Mouse (Mus musculus): ENCODE data around the gene Zfp949. TPM values are rescaled to one million over a fixed set of nuclear protein-coding genes. Genes with fewer than 3 reads are reported as not detected.

Zfp949 gene
- polyA plus RNA-seq, 1 experiment: 1.5 TPM

- Histone ChIP-seq H3K79me3 (ENCODE audit: low read depth) (no peaks in the 10 kb centered on the region), H3K27me3 (ENCODE audit: control insufficient read depth, insufficient read depth, insufficient read length) (no peaks in the 10 kb centered on the region), H3K36me3 (ENCODE audit: control insufficient read depth, insufficient read depth) (no peaks in the 10 kb centered on the region), H3K4me3 (ENCODE audit: insufficient read depth, poor library complexity, severe bottlenecking) (no peak overlapping the region), H3ac (ENCODE audit: control insufficient read depth, insufficient read length, low read depth) (no peak overlapping the region), H3K79me2 (ENCODE audit: control insufficient read depth, insufficient read depth) (no peaks in the 10 kb centered on the region)
- TF ChIP-seq MYOG (IDR thresholded peaks at IDR 0.05; ENCODE audit: control insufficient read depth, extremely low read depth, insufficient read length) (no peak), FOSL1 (IDR thresholded peaks at IDR 0.05; ENCODE audit: insufficient read depth, low read length, poor library complexity, severe bottlenecking) (no peak), USF1 (IDR thresholded peaks at IDR 0.05; ENCODE audit: low read depth) (no peak), CTCF (IDR thresholded peaks at IDR 0.05; ENCODE audit: control insufficient read depth, insufficient read depth, insufficient read length) (no peak), MYOD1 (IDR thresholded peaks at IDR 0.05; ENCODE audit: control insufficient read depth, insufficient read length, low read depth) (no peak), CEBPB (IDR thresholded peaks at IDR 0.05; ENCODE audit: low read depth) (no peak), MAX (IDR thresholded peaks at IDR 0.05) (no peak)
These were observed 2.3 kb upstream of the Zfp949 start for GRCm38 (mm10) chr9:88545534-88545933.

DNA sequence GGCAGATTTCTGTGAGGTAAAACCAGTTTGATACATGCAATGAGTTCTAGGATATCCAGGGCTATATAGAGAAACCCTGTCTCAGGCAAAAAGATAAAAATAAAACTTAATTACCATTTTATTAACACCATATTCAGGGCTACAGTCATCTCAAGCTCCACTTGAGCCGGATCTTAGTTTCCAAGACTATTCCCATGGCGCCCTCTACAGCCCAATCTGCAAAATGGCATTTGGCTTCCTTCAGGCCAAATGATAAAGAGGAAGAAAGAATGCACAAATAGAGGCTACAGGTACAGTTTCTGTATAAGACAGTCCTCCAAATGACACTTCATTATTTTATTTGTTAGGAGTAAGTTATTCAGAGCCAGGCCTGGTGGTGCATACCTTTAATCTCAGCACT is 1.7 kb upstream of the Zfp949 start:
- Histone ChIP-seq H3K36me3 (ENCODE audit: control insufficient read depth, insufficient read depth) (no peaks in the 10 kb centered on the region), H3K27me3 (ENCODE audit: control insufficient read depth, insufficient read depth, insufficient read length) (no peaks in the 10 kb centered on the region), H3ac (ENCODE audit: control insufficient read depth, insufficient read length, low read depth) (no peak overlapping the region), H3K79me3 (ENCODE audit: low read depth) (no peaks in the 10 kb centered on the region), H3K79me2 (ENCODE audit: control insufficient read depth, insufficient read depth) (no peaks in the 10 kb centered on the region), H3K4me3 (ENCODE audit: insufficient read depth, poor library complexity, severe bottlenecking) (no peak overlapping the region)
- TF ChIP-seq FOSL1 (IDR thresholded peaks at IDR 0.05; ENCODE audit: insufficient read depth, low read length, poor library complexity, severe bottlenecking): no peak
- TF ChIP-seq USF1 (IDR thresholded peaks at IDR 0.05; ENCODE audit: low read depth): no peak
- no peak for TF ChIP-seq MYOG (IDR thresholded peaks at IDR 0.05; ENCODE audit: control insufficient read depth, extremely low read depth, insufficient read length)
- TF ChIP-seq MAX (IDR thresholded peaks at IDR 0.05): no peak
- no peak for TF ChIP-seq CTCF (IDR thresholded peaks at IDR 0.05; ENCODE audit: control insufficient read depth, insufficient read depth, insufficient read length)
- TF ChIP-seq CEBPB (IDR thresholded peaks at IDR 0.05; ENCODE audit: low read depth): no peak
- no peak for TF ChIP-seq MYOD1 (IDR thresholded peaks at IDR 0.05; ENCODE audit: control insufficient read depth, insufficient read length, low read depth)

DNA sequence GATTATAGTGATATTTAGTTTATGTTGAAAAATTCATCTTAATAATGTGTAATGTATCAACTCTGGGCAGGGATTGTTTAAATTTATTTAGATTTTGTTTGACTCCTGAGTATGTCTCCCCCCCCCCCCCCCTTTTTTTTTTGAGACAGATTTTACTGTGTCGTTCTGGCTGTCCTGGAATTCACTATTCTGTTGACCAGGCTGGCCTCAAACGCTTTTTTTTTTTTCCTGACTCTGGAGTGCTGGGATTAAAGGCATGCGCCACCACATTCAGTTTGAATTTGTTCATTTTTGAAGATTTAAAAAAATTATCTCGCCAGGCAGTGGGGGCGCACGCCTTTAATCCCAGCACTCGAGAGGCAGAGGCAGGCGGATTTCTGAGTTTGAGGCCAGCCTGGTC is 1.2 kb upstream of the Zfp949 start:
- H3K4me3 ChIP-seq (ENCODE audit: insufficient read depth, poor library complexity, severe bottlenecking): no peak overlapping the region
- TF ChIP-seq MAX (IDR thresholded peaks at IDR 0.05): no peak
- no peak for TF ChIP-seq USF1 (IDR thresholded peaks at IDR 0.05; ENCODE audit: low read depth)
- no peak for TF ChIP-seq MYOG (IDR thresholded peaks at IDR 0.05; ENCODE audit: control insufficient read depth, extremely low read depth, insufficient read length)
- TF ChIP-seq CEBPB (IDR thresholded peaks at IDR 0.05; ENCODE audit: low read depth): no peak
- TF ChIP-seq FOSL1 (IDR thresholded peaks at IDR 0.05; ENCODE audit: insufficient read depth, low read length, poor library complexity, severe bottlenecking): no peak
- no peak for TF ChIP-seq MYOD1 (IDR thresholded peaks at IDR 0.05; ENCODE audit: control insufficient read depth, insufficient read length, low read depth)

GRCm38 (mm10) chr9:88547270-88547669 is 550 bp upstream of the Zfp949 start:
- Histone ChIP-seq H3K27me3 (ENCODE audit: control insufficient read depth, insufficient read depth, insufficient read length) (no peaks in the 10 kb centered on the region), H3K79me2 (ENCODE audit: control insufficient read depth, insufficient read depth) (no peaks in the 10 kb centered on the region), H3K4me3 (ENCODE audit: insufficient read depth, poor library complexity, severe bottlenecking) (peak overlapping the region; percentile 65), H3K79me3 (ENCODE audit: low read depth) (no peaks in the 10 kb centered on the region), H3K36me3 (ENCODE audit: control insufficient read depth, insufficient read depth) (no peaks in the 10 kb centered on the region), H3ac (ENCODE audit: control insufficient read depth, insufficient read length, low read depth) (no peak overlapping the region)
- TF ChIP-seq CTCF (IDR thresholded peaks at IDR 0.05; ENCODE audit: control insufficient read depth, insufficient read depth, insufficient read length): peak; percentile 1
- TF ChIP-seq CEBPB (IDR thresholded peaks at IDR 0.05; ENCODE audit: low read depth): no peak

More for the DNA sequence above, 1.2 kb upstream of the Zfp949 start:
- Histone ChIP-seq H3K27me3 (ENCODE audit: control insufficient read depth, insufficient read depth, insufficient read length) (no peaks in the 10 kb centered on the region), H3ac (ENCODE audit: control insufficient read depth, insufficient read length, low read depth) (no peak overlapping the region), H3K79me3 (ENCODE audit: low read depth) (no peaks in the 10 kb centered on the region), H3K79me2 (ENCODE audit: control insufficient read depth, insufficient read depth) (no peaks in the 10 kb centered on the region), H3K36me3 (ENCODE audit: control insufficient read depth, insufficient read depth) (no peaks in the 10 kb centered on the region)

GRCm38 (mm10) chr9:88548614-88548945 is 760 bp downstream of the Zfp949 start:
- no peak for TF ChIP-seq CTCF (IDR thresholded peaks at IDR 0.05; ENCODE audit: control insufficient read depth, insufficient read depth, insufficient read length)
- TF ChIP-seq MYOG (IDR thresholded peaks at IDR 0.05; ENCODE audit: control insufficient read depth, extremely low read depth, insufficient read length): no peak
- no peak for TF ChIP-seq MAX (IDR thresholded peaks at IDR 0.05)
- TF ChIP-seq FOSL1 (IDR thresholded peaks at IDR 0.05; ENCODE audit: insufficient read depth, low read length, poor library complexity, severe bottlenecking): no peak
- TF ChIP-seq USF1 (IDR thresholded peaks at IDR 0.05; ENCODE audit: low read depth): no peak
- TF ChIP-seq MYOD1 (IDR thresholded peaks at IDR 0.05; ENCODE audit: control insufficient read depth, insufficient read length, low read depth): no peak
- no peak for TF ChIP-seq CEBPB (IDR thresholded peaks at IDR 0.05; ENCODE audit: low read depth)
- H3K79me2 ChIP-seq (ENCODE audit: control insufficient read depth, insufficient read depth): no peaks in the 10 kb centered on the region

GRCm38 (mm10) chr9:88553071-88553470 is 5.3 kb downstream of the Zfp949 start:
- no peaks in the 10 kb centered on the region for H3K36me3 ChIP-seq (ENCODE audit: control insufficient read depth, insufficient read depth)
- H3K79me3 ChIP-seq (ENCODE audit: low read depth): no peaks in the 10 kb centered on the region
- TF ChIP-seq MYOG (IDR thresholded peaks at IDR 0.05; ENCODE audit: control insufficient read depth, extremely low read depth, insufficient read length) (no peak), USF1 (IDR thresholded peaks at IDR 0.05; ENCODE audit: low read depth) (no peak), CEBPB (IDR thresholded peaks at IDR 0.05; ENCODE audit: low read depth) (no peak), MAX (IDR thresholded peaks at IDR 0.05) (no peak), CTCF (IDR thresholded peaks at IDR 0.05; ENCODE audit: control insufficient read depth, insufficient read depth, insufficient read length) (no peak), FOSL1 (IDR thresholded peaks at IDR 0.05; ENCODE audit: insufficient read depth, low read length, poor library complexity, severe bottlenecking) (no peak), MYOD1 (IDR thresholded peaks at IDR 0.05; ENCODE audit: control insufficient read depth, insufficient read length, low read depth) (no peak)
- H3ac ChIP-seq (ENCODE audit: control insufficient read depth, insufficient read length, low read depth): no peak overlapping the region
- H3K27me3 ChIP-seq (ENCODE audit: control insufficient read depth, insufficient read depth, insufficient read length): no peaks in the 10 kb centered on the region
- no peak overlapping the region for H3K4me3 ChIP-seq (ENCODE audit: insufficient read depth, poor library complexity, severe bottlenecking)
- no peaks in the 10 kb centered on the region for H3K79me2 ChIP-seq (ENCODE audit: control insufficient read depth, insufficient read depth)

More at GRCm38 (mm10) chr9:88548614-88548945, 760 bp downstream of the Zfp949 start:
- Histone ChIP-seq H3K79me3 (ENCODE audit: low read depth) (no peaks in the 10 kb centered on the region), H3ac (ENCODE audit: control insufficient read depth, insufficient read length, low read depth) (peak overlapping the region; percentile 9), H3K27me3 (ENCODE audit: control insufficient read depth, insufficient read depth, insufficient read length) (no peaks in the 10 kb centered on the region), H3K4me3 (ENCODE audit: insufficient read depth, poor library complexity, severe bottlenecking) (peak overlapping the region; percentile 65), H3K36me3 (ENCODE audit: control insufficient read depth, insufficient read depth) (no peaks in the 10 kb centered on the region)
